Mouse (Mus musculus) regulatory T cell (primary cell): Measurements from ENCODE around the gene Cacna2d2.

Experiments used
- in situ Hi-C: fragments of 300-600 bp; cut with MboI, MseI; formaldehyde crosslinking; loops from one replicate; pipeline ENCODE4 v1.15.1; 2025; ENCODE audit warnings: high pct_unique_total_duplicates

Gene Cacna2d2

GRCm38 (mm10) chr9:107538711-107539110 lies 139.3 kb downstream of the Cacna2d2 start:
- in situ Hi-C loops, result no loop called here

- in situ Hi-C loops, result loop anchor here (10.0 kb wide), 1 partner anchor 1175 kb away; the partner anchor contains the start of gene Dusp7
Observed at GRCm38 (mm10) chr9:107539940-107540339, 140.5 kb downstream of the Cacna2d2 start.

- in situ Hi-C loops, result loop anchor here (10.0 kb wide), 1 partner anchor 1176 kb away; the partner anchor contains the start of gene Dusp7
Observed at GRCm38 (mm10) chr9:107540420-107540819, 141.0 kb downstream of the Cacna2d2 start.

GRCm38 (mm10) chr9:107541005-107541404 lies 141.6 kb downstream of the Cacna2d2 start:
- in situ Hi-C loops, result loop anchor here (10.0 kb wide), 1 partner anchor 1176 kb away; the partner anchor contains the start of gene Dusp7

- in situ Hi-C loops, result loop anchor here (10.0 kb wide), 1 partner anchor 1177 kb away; the partner anchor contains the start of gene Dusp7
Observed at GRCm38 (mm10) chr9:107541474-107542351, 142.3 kb downstream of the Cacna2d2 start, which contains the start of the genes Cyb561d2 and Nprl2. Gene Cyb561d2, minus strand, starts transcription at chr9:107542193. Gene Nprl2, plus strand, starts transcription at chr9:107542226.

GRCm38 (mm10) chr9:107542352-107542686 lies 142.9 kb downstream of the Cacna2d2 start:
- in situ Hi-C loops, result loop anchor here (10.0 kb wide), 1 partner anchor 1178 kb away; the partner anchor contains the start of gene Dusp7

- in situ Hi-C loops, result loop anchor here (10.0 kb wide), 1 partner anchor 1178 kb away; the partner anchor contains the start of gene Dusp7
Observed at GRCm38 (mm10) chr9:107542721-107543120, 143.3 kb downstream of the Cacna2d2 start.

GRCm38 (mm10) chr9:107543299-107543698 lies 143.9 kb downstream of the Cacna2d2 start:
- in situ Hi-C loops, result loop anchor here (10.0 kb wide), 1 partner anchor 1178 kb away; the partner anchor contains the start of gene Dusp7

- in situ Hi-C loops, result loop anchor here (10.0 kb wide), 1 partner anchor 1179 kb away; the partner anchor contains the start of gene Dusp7
Observed at GRCm38 (mm10) chr9:107544196-107544700, 144.8 kb downstream of the Cacna2d2 start.

- in situ Hi-C loops, result loop anchor here (10.0 kb wide), 1 partner anchor 1180 kb away; the partner anchor contains the start of gene Dusp7
Observed at GRCm38 (mm10) chr9:107544729-107545128, 145.3 kb downstream of the Cacna2d2 start.

- in situ Hi-C loops, result loop anchor here (10.0 kb wide), 1 partner anchor 1180 kb away; the partner anchor contains the start of gene Dusp7
Observed at GRCm38 (mm10) chr9:107545199-107545598, 145.8 kb downstream of the Cacna2d2 start.

GRCm38 (mm10) chr9:107545602-107546001 lies 146.2 kb downstream of the Cacna2d2 start:
- in situ Hi-C loops, result loop anchor here (10.0 kb wide), 1 partner anchor 1181 kb away; the partner anchor contains the start of gene Dusp7

GRCm38 (mm10) chr9:107547026-107547425 lies 147.6 kb downstream of the Cacna2d2 start, which contains the start of gene Zmynd10:
Gene Zmynd10, plus strand, starts transcription at chr9:107547298.
- in situ Hi-C loops, result loop anchor here (10.0 kb wide), 1 partner anchor 1182 kb away; the partner anchor contains the start of gene Dusp7

- in situ Hi-C loops, result loop anchor here (10.0 kb wide), 1 partner anchor 1183 kb away; the partner anchor contains the start of gene Dusp7
Observed at GRCm38 (mm10) chr9:107547957-107548356, 148.5 kb downstream of the Cacna2d2 start.

GRCm38 (mm10) chr9:107548820-107549219 lies 149.4 kb downstream of the Cacna2d2 start:
- in situ Hi-C loops, result loop anchor here (10.0 kb wide), 1 partner anchor 1184 kb away; the partner anchor contains the start of gene Dusp7

- in situ Hi-C loops, result loop anchor here (5.0 to 10.0 kb wide), 2 partner anchors 323 to 1185 kb away; partner anchors contain the start of genes Dusp7 and Rbm6
Observed at GRCm38 (mm10) chr9:107549297-107550074, 150.1 kb downstream of the Cacna2d2 start.

- in situ Hi-C loops, result loop anchor here (5.0 kb wide), 1 partner anchor 322 kb away; the partner anchor contains the start of gene Rbm6
Observed at GRCm38 (mm10) chr9:107550491-107551116, 151.2 kb downstream of the Cacna2d2 start.

GRCm38 (mm10) chr9:107551117-107551889 lies 151.9 kb downstream of the Cacna2d2 start, which contains the start of gene Rassf1:
Gene Rassf1, plus strand, starts transcription at chr9:107551555.
- in situ Hi-C loops, result loop anchor here (5.0 kb wide), 1 partner anchor 321 kb away; the partner anchor contains the start of gene Rbm6

- in situ Hi-C loops, result loop anchor here (5.0 kb wide), 1 partner anchor 320 kb away; the partner anchor contains the start of gene Rbm6
Observed at GRCm38 (mm10) chr9:107551890-107552355, 152.5 kb downstream of the Cacna2d2 start.
